Mouse (Mus musculus): Measurements from ENCODE around the gene Kazn.

Gene Kazn

GRCm38 (mm10) chr4:142193780-142194179, 45.4 kb downstream of the Kazn start:
- DNase-seq (ENCODE audit: low read depth, low spot score) = no peak

GRCm38 (mm10) chr4:142193151-142193578, 46.0 kb downstream of the Kazn start:
- no peak for DNase-seq (ENCODE audit: low read depth, low spot score)

GRCm38 (mm10) chr4:142189960-142190359, 49.2 kb downstream of the Kazn start:
- peak; percentile 78 for DNase-seq (ENCODE audit: low read depth, low spot score)

GRCm38 (mm10) chr4:142188501-142188900, 50.7 kb downstream of the Kazn start:
- no peak for DNase-seq (ENCODE audit: low read depth, low spot score)

GRCm38 (mm10) chr4:142186155-142186554, 53.0 kb downstream of the Kazn start:
- DNase-seq (ENCODE audit: low read depth, low spot score) = no peak

- no peak for DNase-seq (ENCODE audit: low read depth, low spot score)
These were observed 53.7 kb downstream of the Kazn start for GRCm38 (mm10) chr4:142185533-142185900.

GRCm38 (mm10) chr4:142184852-142185532, 54.2 kb downstream of the Kazn start:
- no peak for DNase-seq (ENCODE audit: low read depth, low spot score)

GRCm38 (mm10) chr4:142183591-142183990, 55.6 kb downstream of the Kazn start:
- DNase-seq (ENCODE audit: low read depth, low spot score) = no peak

GRCm38 (mm10) chr4:142183015-142183414, 56.2 kb downstream of the Kazn start:
- DNase-seq (ENCODE audit: low read depth, low spot score) = no peak

GRCm38 (mm10) chr4:142181646-142182045, 57.6 kb downstream of the Kazn start:
- no peak for DNase-seq (ENCODE audit: low read depth, low spot score)

GRCm38 (mm10) chr4:142180874-142181273, 58.3 kb downstream of the Kazn start:
- no peak for DNase-seq (ENCODE audit: low read depth, low spot score)

GRCm38 (mm10) chr4:142180289-142180688, 58.9 kb downstream of the Kazn start:
- DNase-seq (ENCODE audit: low read depth, low spot score) = peak; percentile 54

- no peak for DNase-seq (ENCODE audit: low read depth, low spot score)
These were observed 59.7 kb downstream of the Kazn start for GRCm38 (mm10) chr4:142179531-142179930.

- no peak for DNase-seq (ENCODE audit: low read depth, low spot score)
These were observed 62.5 kb downstream of the Kazn start for GRCm38 (mm10) chr4:142176732-142177131.

GRCm38 (mm10) chr4:142173981-142174485, 65.2 kb downstream of the Kazn start:
- DNase-seq (ENCODE audit: low read depth, low spot score) = no peak

- no peak for DNase-seq (ENCODE audit: low read depth, low spot score)
These were observed 66.3 kb downstream of the Kazn start for GRCm38 (mm10) chr4:142172942-142173341.

GRCm38 (mm10) chr4:142171788-142172497, 67.3 kb downstream of the Kazn start:
- no peak for DNase-seq (ENCODE audit: low read depth, low spot score)

- no peak for DNase-seq (ENCODE audit: low read depth, low spot score)
These were observed 68.1 kb downstream of the Kazn start for GRCm38 (mm10) chr4:142170882-142171768.

- DNase-seq (ENCODE audit: low read depth, low spot score) = no peak
These were observed 69.6 kb downstream of the Kazn start for GRCm38 (mm10) chr4:142169636-142170035.

- DNase-seq (ENCODE audit: low read depth, low spot score) = no peak
These were observed 70.8 kb downstream of the Kazn start for GRCm38 (mm10) chr4:142168352-142168751.

GRCm38 (mm10) chr4:142165835-142166701, 73.1 kb downstream of the Kazn start:
- DNase-seq (ENCODE audit: low read depth, low spot score) = no peak
